Mouse (Mus musculus): ENCODE measurements around the gene Macrod2. TPM values are rescaled to one million over a fixed set of nuclear protein-coding genes. Genes with fewer than 3 reads are reported as not detected.

The Macrod2 gene
- polyA plus RNA-seq, 1 experiment from 2014 or later, result 38.0 TPM

DNA sequence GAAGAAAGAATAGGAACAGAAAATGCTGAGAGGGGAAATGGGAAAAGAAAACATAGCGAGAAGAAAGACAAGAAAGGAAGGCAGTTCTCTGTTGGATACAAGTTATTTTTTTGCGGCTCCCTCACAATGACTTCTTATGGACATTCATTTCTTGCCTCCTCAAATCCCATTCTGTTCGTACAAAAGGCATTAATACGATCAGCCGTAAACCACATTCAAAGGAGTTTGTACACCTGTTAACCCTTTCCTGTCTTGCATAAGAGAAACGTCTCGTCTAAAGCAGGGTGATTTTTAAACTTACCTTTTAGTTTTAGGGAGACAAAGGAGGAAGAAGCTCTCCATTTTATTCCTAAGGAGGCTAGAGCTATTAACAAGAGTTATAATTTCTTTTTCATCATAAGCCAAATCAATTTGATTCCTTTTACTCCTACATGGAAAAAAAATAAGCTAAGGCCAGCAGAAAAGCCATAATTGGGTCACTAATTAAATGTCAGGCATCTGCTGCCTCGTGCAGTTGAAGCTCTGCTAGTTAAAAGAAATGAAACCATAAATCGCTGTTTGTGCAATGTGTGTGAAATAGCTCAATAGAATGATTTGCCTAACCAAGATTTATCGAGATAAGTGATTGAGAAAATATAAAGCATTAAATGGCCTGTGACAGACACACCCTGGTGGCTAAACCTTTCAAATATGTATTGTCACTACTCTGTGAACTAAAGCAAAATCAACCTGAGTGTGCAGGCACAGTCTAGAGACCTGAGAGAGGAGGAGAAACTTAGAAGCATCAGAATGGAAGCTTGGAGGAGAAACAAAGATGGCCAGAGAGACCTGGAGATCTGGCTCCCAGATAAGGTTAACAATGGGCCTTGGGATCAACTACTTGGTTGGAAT lies 1635.9 kb downstream of the Macrod2 start:
- no peak for DNase-seq (ENCODE audit: low spot score)
- no peaks in the 10 kb centered on the region for H3K27me3 ChIP-seq (ENCODE audit: insufficient read depth, poor library complexity, severe bottlenecking)
- no peaks in the 10 kb centered on the region for H3K9me3 ChIP-seq
- no peak overlapping the region for H3K4me3 ChIP-seq
- H3K36me3 ChIP-seq, result no peaks in the 10 kb centered on the region
- WGBS, result 47% methylated on average over 10 of the region's 10 CpGs
- H3K4me1 ChIP-seq (replicated peaks), result peaks cover 8% of the 10 kb centered on the region; the same call in 1 of the 2 replicates
- no peak overlapping the region for H3K27ac ChIP-seq

DNA sequence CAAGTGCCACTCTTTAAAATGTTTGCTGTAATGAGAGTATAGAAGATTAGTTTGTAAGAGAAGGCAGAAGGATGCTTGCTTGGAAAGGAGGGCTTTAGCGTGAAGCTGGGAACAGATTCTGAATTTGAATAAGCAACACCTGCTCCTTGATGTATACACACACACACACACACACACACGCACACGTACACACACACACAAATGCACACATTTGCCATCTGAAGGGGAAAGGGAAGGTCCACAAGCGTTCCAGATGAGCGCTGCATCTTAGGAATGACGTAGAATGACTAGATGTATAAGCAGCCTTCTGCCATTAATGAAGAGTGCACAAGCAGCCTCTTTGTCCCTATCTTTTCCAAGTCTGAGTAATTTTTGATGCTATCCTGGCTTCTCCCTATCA lies 1660.5 kb downstream of the Macrod2 start:
- Histone ChIP-seq H3K27ac (no peak overlapping the region), H3K9me3 (no peaks in the 10 kb centered on the region), H3K4me1 (replicated peaks) (0 out of 2 replicates have a peak, but pooled peaks cover 7% of the 10 kb centered on the region), H3K27me3 (ENCODE audit: insufficient read depth, poor library complexity, severe bottlenecking) (no peaks in the 10 kb centered on the region), H3K4me3 (no peak overlapping the region), H3K36me3 (no peaks in the 10 kb centered on the region)
- no peak for DNase-seq (ENCODE audit: low spot score)
- 92% methylated on average over 6 of the region's 6 CpGs for WGBS

DNA sequence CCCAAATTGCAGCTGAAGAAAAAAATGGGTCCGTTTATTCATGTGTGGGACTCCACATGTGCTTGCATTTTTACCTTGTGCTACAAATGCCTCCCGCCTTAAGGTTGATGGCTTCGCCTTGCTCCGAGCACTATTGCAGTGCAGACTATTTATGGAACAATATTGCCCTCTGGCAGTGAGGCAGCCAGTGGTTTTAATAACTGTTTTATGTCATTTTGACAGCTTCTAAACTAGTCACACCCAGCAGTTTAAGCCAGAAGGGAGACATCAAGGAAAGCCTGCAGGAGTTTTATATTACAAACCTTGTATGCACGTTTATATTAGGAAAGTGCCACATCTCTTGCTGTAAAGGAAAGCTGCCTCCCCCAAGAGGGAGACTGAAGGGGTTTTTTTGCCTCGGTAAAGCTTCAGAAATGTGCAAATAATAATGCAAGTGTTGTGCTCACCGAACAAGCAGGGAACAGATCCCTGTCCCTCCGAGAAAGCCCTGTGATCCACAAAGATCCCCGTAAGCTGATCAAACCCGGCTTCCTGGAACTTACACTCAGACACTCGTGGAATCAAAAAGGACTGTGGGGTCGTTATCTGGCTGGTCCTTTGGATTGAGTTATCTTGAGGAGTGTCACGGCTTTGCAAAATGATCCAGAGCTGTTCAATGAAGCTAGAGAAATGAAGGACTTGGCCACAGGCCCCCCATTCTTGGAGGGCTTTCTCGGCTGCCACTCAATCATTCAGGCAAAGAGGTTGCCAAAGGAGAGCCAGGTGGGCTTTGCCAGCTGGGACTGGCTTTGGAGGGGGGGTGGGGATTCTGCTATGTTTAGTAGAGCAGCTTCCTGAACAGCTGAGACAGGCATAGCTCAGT lies 1663.0 kb downstream of the Macrod2 start:
- DNase-seq (ENCODE audit: low spot score), result no peak
- Histone ChIP-seq H3K4me1 (replicated peaks) (0 out of 2 replicates have a peak, but pooled peaks cover 7% of the 10 kb centered on the region), H3K27ac (peak overlapping the region; percentile 13; the same call in 1 of the 2 replicates), H3K36me3 (no peaks in the 10 kb centered on the region), H3K9me3 (no peaks in the 10 kb centered on the region), H3K27me3 (ENCODE audit: insufficient read depth, poor library complexity, severe bottlenecking) (no peaks in the 10 kb centered on the region), H3K4me3 (no peak overlapping the region)
- 67% methylated on average over 14 of the region's 14 CpGs for WGBS

DNA sequence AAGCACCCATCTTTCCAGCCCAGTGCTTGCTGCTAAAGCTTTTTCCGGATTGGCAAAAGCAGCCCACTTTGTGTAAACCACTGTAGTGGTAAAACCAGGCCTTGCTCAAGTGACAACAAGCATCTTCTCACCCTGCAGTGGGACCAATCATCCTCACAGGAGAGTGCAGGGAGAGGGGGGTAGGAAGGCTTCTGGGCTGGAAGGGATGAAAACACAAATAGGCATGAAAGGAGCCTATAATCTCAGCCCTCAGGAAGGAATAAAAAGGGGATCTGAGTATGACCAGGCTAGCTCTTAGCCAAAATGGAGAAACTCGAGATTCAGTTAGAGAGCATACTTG lies 1663.6 kb downstream of the Macrod2 start:
- no peak overlapping the region for H3K4me3 ChIP-seq
- H3K27me3 ChIP-seq (ENCODE audit: insufficient read depth, poor library complexity, severe bottlenecking), result no peaks in the 10 kb centered on the region
- 74% methylated on average over 2 of the region's 2 CpGs for WGBS
- no peaks in the 10 kb centered on the region for H3K9me3 ChIP-seq
- H3K27ac ChIP-seq, result peak overlapping the region; percentile 13; the same call in 1 of the 2 replicates
- H3K4me1 ChIP-seq (replicated peaks), result 0 out of 2 replicates have a peak, but pooled peaks cover 7% of the 10 kb centered on the region
- H3K36me3 ChIP-seq, result no peaks in the 10 kb centered on the region
- peak; percentile 4 for DNase-seq (ENCODE audit: low spot score)

DNA sequence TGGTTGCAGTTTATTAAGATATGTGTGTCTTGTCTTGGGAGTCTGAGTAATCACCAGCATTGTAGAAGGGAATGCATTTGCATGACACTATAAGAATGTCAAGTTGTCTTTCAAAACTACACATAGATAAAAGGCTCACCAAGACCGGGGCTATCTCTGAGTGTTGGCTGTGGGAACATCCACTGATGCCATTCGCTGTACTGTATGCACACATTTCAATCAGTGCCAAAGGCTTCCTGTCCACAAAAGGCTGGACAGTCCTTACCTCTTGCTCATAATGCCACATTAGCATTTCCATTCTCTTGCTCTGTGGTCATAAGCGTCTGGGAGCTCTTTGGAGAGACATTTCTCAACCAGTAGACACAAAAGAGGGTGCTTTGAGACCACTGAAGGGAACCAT lies 1713.8 kb downstream of the Macrod2 start:
- WGBS, result 50% methylated on average over 3 of the region's 3 CpGs
- H3K4me3 ChIP-seq, result no peak overlapping the region
- no peaks in the 10 kb centered on the region for H3K9me3 ChIP-seq
- DNase-seq (ENCODE audit: low spot score), result no peak
- H3K36me3 ChIP-seq, result no peaks in the 10 kb centered on the region
- H3K4me1 ChIP-seq (replicated peaks), result 0 out of 2 replicates have a peak, but pooled peaks cover 8% of the 10 kb centered on the region
- no peak overlapping the region for H3K27ac ChIP-seq
- no peaks in the 10 kb centered on the region for H3K27me3 ChIP-seq (ENCODE audit: insufficient read depth, poor library complexity, severe bottlenecking)

DNA sequence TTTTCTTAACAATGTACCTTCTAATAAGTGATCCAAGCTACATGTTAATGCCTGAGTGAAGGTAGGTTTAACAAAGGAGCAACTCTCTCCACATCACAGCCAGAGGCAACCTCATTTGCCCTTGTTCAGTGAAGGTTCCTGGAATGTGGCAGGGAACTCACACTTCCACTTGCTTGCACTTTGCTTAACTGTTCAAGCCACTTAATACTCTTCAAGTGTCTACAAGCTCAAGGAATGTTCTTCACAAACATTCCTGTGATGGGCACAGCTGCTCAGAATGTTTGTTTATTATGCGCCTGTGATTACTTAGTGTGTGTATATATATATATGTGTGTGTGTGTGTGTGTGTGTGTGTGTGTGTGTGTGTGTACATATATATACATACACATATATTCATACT lies 1721.5 kb downstream of the Macrod2 start:
- Histone ChIP-seq H3K4me3 (no peak overlapping the region), H3K27ac (no peak overlapping the region), H3K36me3 (no peaks in the 10 kb centered on the region), H3K9me3 (no peaks in the 10 kb centered on the region), H3K4me1 (replicated peaks) (no peaks in the 10 kb centered on the region), H3K27me3 (ENCODE audit: insufficient read depth, poor library complexity, severe bottlenecking) (no peaks in the 10 kb centered on the region)
- no peak for DNase-seq (ENCODE audit: low spot score)
- WGBS, result 93% methylated on average over 1 of the region's 1 CpGs

DNA sequence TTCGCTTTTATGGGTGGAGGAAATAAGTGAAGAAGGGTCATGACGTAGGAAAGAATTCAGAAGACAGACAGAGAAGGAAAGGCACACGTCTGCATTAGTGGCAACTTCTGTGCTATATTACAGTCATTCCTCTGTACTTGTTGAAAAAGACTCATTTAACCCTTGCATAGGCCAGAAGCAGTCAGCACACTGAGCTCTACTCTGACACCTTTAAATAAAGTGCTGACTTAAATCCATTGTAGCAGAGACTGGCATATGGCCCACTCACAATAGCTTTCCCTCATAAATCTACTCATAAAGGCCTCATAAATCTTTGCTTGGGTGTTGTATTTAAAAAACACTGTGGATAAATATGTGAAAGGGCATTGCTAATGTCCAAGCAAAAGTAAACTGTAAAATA lies 1733.0 kb downstream of the Macrod2 start:
- Histone ChIP-seq H3K27ac (no peak overlapping the region), H3K9me3 (no peaks in the 10 kb centered on the region), H3K4me1 (replicated peaks) (no peaks in the 10 kb centered on the region), H3K27me3 (ENCODE audit: insufficient read depth, poor library complexity, severe bottlenecking) (no peaks in the 10 kb centered on the region), H3K36me3 (no peaks in the 10 kb centered on the region), H3K4me3 (no peak overlapping the region)
- WGBS, result 84% methylated on average over 3 of the region's 3 CpGs
- no peak for DNase-seq (ENCODE audit: low spot score)

DNA sequence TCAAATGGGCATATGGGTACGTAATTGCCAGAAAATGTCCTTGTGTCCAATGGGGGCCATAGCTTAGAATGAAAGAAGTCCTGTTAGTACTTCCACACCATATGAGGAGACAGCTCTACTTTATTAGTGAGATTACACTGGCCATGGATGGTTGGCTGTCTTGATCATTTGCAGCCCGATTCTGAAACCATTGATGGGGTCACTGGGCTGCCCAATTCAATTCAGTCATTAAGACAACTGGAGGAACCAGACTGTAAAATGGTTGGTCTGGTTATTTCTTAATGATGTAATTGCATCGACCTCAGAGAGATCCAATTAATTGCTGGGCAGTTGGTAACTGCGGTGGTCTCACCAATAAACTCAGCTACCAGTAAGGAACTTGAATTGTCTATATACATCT lies 1734.1 kb downstream of the Macrod2 start:
- Histone ChIP-seq H3K27me3 (ENCODE audit: insufficient read depth, poor library complexity, severe bottlenecking) (no peaks in the 10 kb centered on the region), H3K27ac (no peak overlapping the region), H3K4me1 (replicated peaks) (no peaks in the 10 kb centered on the region), H3K36me3 (no peaks in the 10 kb centered on the region), H3K4me3 (no peak overlapping the region), H3K9me3 (no peaks in the 10 kb centered on the region)
- DNase-seq (ENCODE audit: low spot score), result no peak
- WGBS, result 92% methylated on average over 4 of the region's 4 CpGs

DNA sequence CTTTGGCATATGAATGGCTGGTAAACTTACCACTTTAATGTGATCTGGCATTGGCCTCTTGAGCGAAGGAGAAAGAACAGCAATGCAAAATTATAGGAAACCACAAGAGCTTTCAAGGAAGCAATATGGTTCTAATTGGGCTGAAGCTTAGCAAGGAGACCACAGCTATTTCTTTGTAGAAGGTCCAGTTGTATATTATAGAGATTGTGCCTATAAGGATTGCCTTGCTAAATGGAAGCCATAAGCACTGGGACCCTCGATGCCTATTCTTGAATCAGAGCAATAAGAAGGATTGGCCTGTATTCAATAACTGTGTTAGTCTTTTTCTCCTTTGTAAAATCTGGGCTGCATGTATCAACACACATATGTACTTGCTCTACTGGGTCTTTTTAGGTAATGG lies 1754.2 kb downstream of the Macrod2 start:
- Histone ChIP-seq H3K27me3 (ENCODE audit: insufficient read depth, poor library complexity, severe bottlenecking) (no peaks in the 10 kb centered on the region), H3K4me1 (replicated peaks) (no peaks in the 10 kb centered on the region), H3K9me3 (no peaks in the 10 kb centered on the region), H3K4me3 (no peak overlapping the region), H3K27ac (no peak overlapping the region), H3K36me3 (no peaks in the 10 kb centered on the region)
- 94% methylated on average over 2 of the region's 2 CpGs for WGBS
- DNase-seq (ENCODE audit: low spot score), result no peak

DNA sequence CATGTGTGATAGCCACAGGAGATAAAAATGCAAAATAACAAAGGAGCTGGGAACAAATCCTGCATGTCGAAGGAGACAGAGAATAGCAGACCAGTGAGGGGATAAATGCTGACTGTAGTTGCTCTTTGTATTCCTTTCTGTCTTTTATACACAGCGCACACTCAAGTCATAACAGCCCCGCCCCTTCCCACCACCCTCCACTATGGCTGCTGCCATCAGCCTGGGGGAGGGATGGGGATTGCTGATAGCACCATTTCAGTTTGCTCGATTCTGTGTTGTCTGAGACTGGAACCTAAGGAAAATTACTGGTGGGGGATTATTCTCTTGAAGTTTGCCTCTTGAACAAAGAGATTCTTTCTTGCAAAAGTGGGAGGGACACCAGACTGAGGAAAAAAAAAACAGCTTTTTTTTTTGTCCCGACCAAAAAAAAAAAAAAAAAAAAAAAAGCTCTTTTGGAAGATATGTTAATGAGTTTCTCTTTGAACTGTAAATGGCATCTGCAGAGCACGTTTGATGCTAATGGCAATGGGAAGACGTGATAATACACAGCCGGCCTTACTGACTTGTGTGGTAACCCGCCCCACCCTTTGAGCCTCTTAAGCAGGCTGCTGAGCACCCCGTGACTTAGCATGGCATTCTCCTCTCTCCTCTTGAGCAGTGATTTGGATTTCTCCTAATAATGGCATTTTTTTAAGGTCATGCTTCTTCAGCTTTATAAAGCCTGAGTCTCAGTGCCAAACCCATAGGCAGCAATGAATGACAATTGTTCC lies 1768.6 kb downstream of the Macrod2 start:
- WGBS, result 23% methylated on average over 10 of the region's 10 CpGs
- H3K27ac ChIP-seq, result peak overlapping the region; percentile 80
- peaks cover 23% of the 10 kb centered on the region for H3K4me1 ChIP-seq (replicated peaks)
- H3K27me3 ChIP-seq (ENCODE audit: insufficient read depth, poor library complexity, severe bottlenecking), result no peaks in the 10 kb centered on the region
- H3K9me3 ChIP-seq, result no peaks in the 10 kb centered on the region
- H3K36me3 ChIP-seq, result no peaks in the 10 kb centered on the region
- no peak overlapping the region for H3K4me3 ChIP-seq
- peak; percentile 27 for DNase-seq (ENCODE audit: low spot score)

DNA sequence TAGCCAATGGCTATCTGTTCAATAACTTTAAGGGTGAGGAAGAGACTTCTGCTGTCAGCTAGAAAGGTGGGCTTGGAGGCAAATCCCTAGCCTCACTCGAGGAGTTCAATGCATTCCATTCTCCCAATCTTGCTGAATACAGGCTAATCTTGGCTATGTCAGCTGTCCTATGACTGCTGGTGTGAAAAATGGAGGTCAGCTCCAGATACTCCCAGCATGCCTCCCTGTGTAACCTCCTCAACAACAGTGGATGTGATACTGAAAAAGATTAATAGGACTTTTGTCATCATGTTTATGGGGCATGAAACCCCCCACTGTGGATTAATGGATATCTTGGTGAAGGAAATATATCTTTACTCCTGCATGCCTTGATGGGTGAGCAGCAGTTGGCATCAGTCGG lies 1774.5 kb downstream of the Macrod2 start:
- DNase-seq (ENCODE audit: low spot score), result no peak
- no peak overlapping the region for H3K27ac ChIP-seq
- no peaks in the 10 kb centered on the region for H3K27me3 ChIP-seq (ENCODE audit: insufficient read depth, poor library complexity, severe bottlenecking)
- no peaks in the 10 kb centered on the region for H3K9me3 ChIP-seq
- 73% methylated on average over 2 of the region's 2 CpGs for WGBS
- peaks cover under 1% of the 10 kb centered on the region; the same call in 1 of the 2 replicates for H3K4me1 ChIP-seq (replicated peaks)
- H3K36me3 ChIP-seq, result no peaks in the 10 kb centered on the region
- H3K4me3 ChIP-seq, result no peak overlapping the region

DNA sequence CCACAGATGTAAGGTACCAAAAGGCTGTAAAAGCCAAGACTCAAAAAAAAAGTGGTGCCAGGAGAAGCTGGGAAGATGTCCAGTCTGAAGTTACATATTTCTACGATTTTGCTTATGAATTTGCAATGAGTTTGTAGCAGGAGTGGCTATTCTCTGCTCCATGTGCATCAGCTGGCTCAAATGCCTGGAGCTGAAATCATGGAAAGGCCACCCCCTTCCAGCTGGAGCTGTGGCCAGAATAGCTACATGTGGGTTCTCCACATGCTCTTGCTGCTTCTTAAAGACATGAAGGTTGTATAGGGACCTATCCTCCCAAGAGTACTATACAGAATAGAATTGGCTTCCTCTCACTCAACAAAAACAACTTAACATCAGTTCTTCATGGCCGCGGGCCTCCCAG lies 1777.6 kb downstream of the Macrod2 start:
- Histone ChIP-seq H3K4me1 (replicated peaks) (no peaks in the 10 kb centered on the region), H3K36me3 (no peaks in the 10 kb centered on the region), H3K27me3 (ENCODE audit: insufficient read depth, poor library complexity, severe bottlenecking) (no peaks in the 10 kb centered on the region), H3K27ac (no peak overlapping the region), H3K9me3 (no peaks in the 10 kb centered on the region), H3K4me3 (no peak overlapping the region)
- DNase-seq (ENCODE audit: low spot score), result no peak
- 88% methylated on average over 3 of the region's 3 CpGs for WGBS

All from hindbrain, embryonic 10.5 days (tissue).